In genomic region chr7:49091921-49092320, GRCm38 (mm10) we compare ENCODE assay signal across 16 mouse cellular contexts.
DNase-seq lines count a peak whose midpoint lies in the region; ATAC-seq and TF ChIP-seq lines count a peak whose summit lies in the region.
"Had no signal": no experiment of that assay in that cellular context is flagged by ENCODE, and none has a peak within 500 bp of the region (broad histone marks: within the 10 kb centered on the region; RNA-seq: fewer than 3 reads in every experiment).

No protein-coding gene starts in this region.

- POLR2A ChIA-PET in Patski (lab: Charles Lee), result interaction anchor here (0.6 to 1.8 kb wide), 4 partner anchors 9 to 161 kb away, joined by 3 to 6 read pairs (median 4); no protein-coding TSS in a partner anchor

- H3K9ac ChIP-seq in heart, postnatal 0 days (replicated peaks; ENCODE audit: low read depth, low read length), result no peak overlapping the region
- no peak overlapping the region for H3K9ac ChIP-seq in liver, postnatal 0 days (replicated peaks)
- no peak overlapping the region for H3K9ac ChIP-seq in liver, embryonic 11.5 days (ENCODE audit: low read depth, low read length)
- no peak overlapping the region for H3K9ac ChIP-seq in midbrain, postnatal 0 days (replicated peaks; ENCODE audit: low read length, poor library complexity, severe bottlenecking)
- H3K9ac ChIP-seq: embryonic facial prominence, embryonic 15.5 days; heart, embryonic 13.5 days; hindbrain, embryonic 12.5 days; liver, embryonic 15.5 days had no signal

- no peak for DNase-seq in heart, postnatal 0 days (ENCODE audit: low spot score)
- no peak for DNase-seq in heart, postnatal 4 days
- DNase-seq in liver, postnatal 0 days, result no peak
- no peak for DNase-seq in liver, embryonic 11.5 days (ENCODE audit: low spot score)
- DNase-seq in Patski (ENCODE audit: low read depth, low spot score), result no peak
- DNase-seq in midbrain, postnatal 0 days (ENCODE audit: low spot score), result no peak
- DNase-seq in right cerebral cortex, postnatal 10 days (ENCODE audit: low spot score in 2 of 2), result no peak
- DNase-seq: adrenal gland, adult 2 months; kidney, adult 11 months; right cerebral cortex, postnatal 25 days; thymus, adult 18-20 months had no signal

- no peaks in the 10 kb centered on the region for H3K9me3 ChIP-seq in heart, postnatal 0 days (replicated peaks; ENCODE audit: control insufficient read depth, low read length)
- no peaks in the 10 kb centered on the region for H3K9me3 ChIP-seq in liver, postnatal 0 days (ENCODE audit: low read length)
- no peaks in the 10 kb centered on the region for H3K9me3 ChIP-seq in liver, embryonic 11.5 days (ENCODE audit: control insufficient read depth, low read length)
- H3K9me3 ChIP-seq in midbrain, postnatal 0 days (ENCODE audit: low read length), result no peaks in the 10 kb centered on the region
- H3K9me3 ChIP-seq: embryonic facial prominence, embryonic 15.5 days; heart, embryonic 13.5 days; hindbrain, embryonic 12.5 days; liver, embryonic 15.5 days had no signal

- peaks cover 21% of the 10 kb centered on the region for H3K4me1 ChIP-seq in heart, postnatal 0 days (ENCODE audit: control insufficient read depth, insufficient read depth)
- no peaks in the 10 kb centered on the region for H3K4me1 ChIP-seq in liver, postnatal 0 days (ENCODE audit: insufficient read depth)
- no peaks in the 10 kb centered on the region for H3K4me1 ChIP-seq in liver, embryonic 11.5 days (replicated peaks; ENCODE audit: control insufficient read depth, insufficient read depth, low read length)
- peaks cover 8% of the 10 kb centered on the region; the same call in 1 of the 2 replicates for H3K4me1 ChIP-seq in midbrain, postnatal 0 days (ENCODE audit: insufficient read depth, low read length)
- H3K4me1 ChIP-seq: embryonic facial prominence, embryonic 15.5 days had no signal

- H3K36me3 ChIP-seq in heart, postnatal 0 days (replicated peaks; ENCODE audit: control insufficient read depth, insufficient read depth, low read length), result no peaks in the 10 kb centered on the region
- H3K36me3 ChIP-seq in liver, postnatal 0 days (replicated peaks; ENCODE audit: insufficient read depth, low read length), result no peaks in the 10 kb centered on the region
- H3K36me3 ChIP-seq in liver, embryonic 11.5 days (ENCODE audit: control insufficient read depth, insufficient read depth, low read length), result no peaks in the 10 kb centered on the region
- no peaks in the 10 kb centered on the region for H3K36me3 ChIP-seq in midbrain, postnatal 0 days (ENCODE audit: insufficient read depth, low read length)
- H3K36me3 ChIP-seq: embryonic facial prominence, embryonic 15.5 days; heart, embryonic 13.5 days; hindbrain, embryonic 12.5 days; liver, embryonic 15.5 days had no signal

- no peaks in the 10 kb centered on the region for H3K27me3 ChIP-seq in heart, postnatal 0 days (ENCODE audit: control insufficient read depth, insufficient read depth, low read length)
- H3K27me3 ChIP-seq in liver, postnatal 0 days (ENCODE audit: insufficient read depth, low read length), result no peaks in the 10 kb centered on the region
- peaks cover 7% of the 10 kb centered on the region for H3K27me3 ChIP-seq in liver, embryonic 11.5 days (replicated peaks; ENCODE audit: control insufficient read depth, insufficient read depth, low read length)
- no peaks in the 10 kb centered on the region for H3K27me3 ChIP-seq in Patski
- H3K27me3 ChIP-seq in midbrain, postnatal 0 days (ENCODE audit: insufficient read depth, low read length), result no peaks in the 10 kb centered on the region

- no peak overlapping the region for H3K4me2 ChIP-seq in heart, postnatal 0 days (ENCODE audit: low read depth, low read length)
- H3K4me2 ChIP-seq in liver, postnatal 0 days (ENCODE audit: low read depth, low read length), result no peak overlapping the region
- no peak overlapping the region for H3K4me2 ChIP-seq in liver, embryonic 11.5 days
- no peak overlapping the region for H3K4me2 ChIP-seq in midbrain, postnatal 0 days (ENCODE audit: low read depth, low read length, poor library complexity, severe bottlenecking)
- H3K4me2 ChIP-seq: embryonic facial prominence, embryonic 15.5 days; heart, embryonic 13.5 days; hindbrain, embryonic 12.5 days; liver, embryonic 15.5 days had no signal

- TF ChIP-seq EP300 in heart, postnatal 0 days (IDR thresholded peaks at IDR 0.05; ENCODE audit: low read depth), result no peak
- TF ChIP-seq EP300 in liver, postnatal 0 days (IDR thresholded peaks at IDR 0.05; ENCODE audit: low read depth), result no peak

- H3K4me3 ChIP-seq in heart, postnatal 0 days (ENCODE audit: low read depth, low read length), result no peak overlapping the region
- H3K4me3 ChIP-seq in liver, postnatal 0 days (ENCODE audit: low read depth, low read length), result no peak overlapping the region
- H3K4me3 ChIP-seq in liver, embryonic 11.5 days (ENCODE audit: low read depth, low read length), result no peak overlapping the region
- H3K4me3 ChIP-seq in midbrain, postnatal 0 days (ENCODE audit: low read depth, low read length), result no peak overlapping the region
- H3K4me3 ChIP-seq: embryonic facial prominence, embryonic 15.5 days; heart, embryonic 13.5 days; hindbrain, embryonic 12.5 days; liver, embryonic 15.5 days; myocyte had no signal

- peak; percentile 21; the same call in 1 of the 2 replicates for TF ChIP-seq CTCF in heart, postnatal 0 days (IDR thresholded peaks at IDR 0.05; ENCODE audit: low read depth)
- TF ChIP-seq CTCF in liver, postnatal 0 days (IDR thresholded peaks at IDR 0.05; ENCODE audit: low read depth), result peak; percentile 13; the same call in 1 of the 2 replicates
- no peak for TF ChIP-seq CTCF in Patski (IDR thresholded peaks at IDR 0.05)
- peak; percentile 24; the same call in 1 of the 2 replicates for TF ChIP-seq CTCF in midbrain, postnatal 0 days (IDR thresholded peaks at IDR 0.05)

- in situ Hi-C loops in Patski (cut with MboI; ENCODE audit: low pct_unique_long_range_greater_than_20kb), result loop anchor here (10.0 kb wide), 2 partner anchors 197 to 327 kb away; no protein-coding TSS in a partner anchor

- CTCF ChIA-PET in Patski (lab: Charles Lee), result interaction anchor here (1.0 to 1.7 kb wide), 4 partner anchors 10 to 198 kb away, joined by 3 to 14 read pairs (median 8); no protein-coding TSS in a partner anchor

- ATAC-seq in heart, postnatal 0 days (ENCODE audit: insufficient read depth, low read depth), result no peak
- no peak for ATAC-seq in liver, postnatal 0 days
- no peak for ATAC-seq in liver, embryonic 11.5 days (replicated peaks; ENCODE audit: low FRiP score)
- peak; percentile 2 for ATAC-seq in Patski
- no peak for ATAC-seq in midbrain, postnatal 0 days (ENCODE audit: low FRiP score)

- H3K27ac ChIP-seq in heart, postnatal 0 days (ENCODE audit: low read depth), result no peak overlapping the region
- no peak overlapping the region for H3K27ac ChIP-seq in liver, postnatal 0 days (ENCODE audit: low read depth)
- no peak overlapping the region for H3K27ac ChIP-seq in liver, embryonic 11.5 days (ENCODE audit: low read depth, low read length)
- H3K27ac ChIP-seq in midbrain, postnatal 0 days (ENCODE audit: low read depth, low read length), result no peak overlapping the region
- H3K27ac ChIP-seq: embryonic facial prominence, embryonic 15.5 days; hindbrain, embryonic 12.5 days; liver, embryonic 15.5 days had no signal

- WGBS in heart, postnatal 0 days, result 66% methylated on average over 5 of the region's 5 CpGs
- 47% methylated on average over 5 of the region's 5 CpGs for WGBS in liver, postnatal 0 days (ENCODE audit: insufficient replicate concordance)
- WGBS in liver, embryonic 11.5 days, result 46% methylated on average over 5 of the region's 5 CpGs
- 64% methylated on average over 5 of the region's 5 CpGs for WGBS in midbrain, postnatal 0 days
